In genomic region chr6:83413686-83414085, GRCm38 (mm10) we compare ENCODE assay signal across 23 mouse cellular contexts. TPM values are rescaled to one million over a fixed set of nuclear protein-coding genes. Genes with fewer than 3 reads are reported as not detected.
DNase-seq lines count a peak whose midpoint lies in the region; ATAC-seq and TF ChIP-seq lines count a peak whose summit lies in the region.
"Had no signal": no experiment of that assay in that cellular context is flagged by ENCODE, and none has a peak within 500 bp of the region (broad histone marks: within the 10 kb centered on the region; RNA-seq: fewer than 3 reads in every experiment).

No protein-coding gene starts in this region.

- no peaks in the 10 kb centered on the region for H3K27me3 ChIP-seq in intestine, postnatal 0 days (replicated peaks; ENCODE audit: control insufficient read depth, insufficient read depth, low read length)
- H3K27me3 ChIP-seq in intestine, embryonic 16.5 days (replicated peaks; ENCODE audit: control insufficient read depth, insufficient read depth, low read length), result no peaks in the 10 kb centered on the region
- no peaks in the 10 kb centered on the region for H3K27me3 ChIP-seq in stomach, embryonic 15.5 days (replicated peaks)
- H3K27me3 ChIP-seq: embryonic facial prominence, embryonic 15.5 days; heart, embryonic 12.5 days; intestine, embryonic 15.5 days; limb, embryonic 13.5 days; lung, embryonic 15.5 days had no signal

- no peaks in the 10 kb centered on the region for H3K9me3 ChIP-seq in intestine, postnatal 0 days (ENCODE audit: control insufficient read depth)
- no peaks in the 10 kb centered on the region for H3K9me3 ChIP-seq in intestine, embryonic 16.5 days (ENCODE audit: control insufficient read depth, low read length)
- no peaks in the 10 kb centered on the region for H3K9me3 ChIP-seq in stomach, embryonic 15.5 days
- H3K9me3 ChIP-seq: embryonic facial prominence, embryonic 10.5 days; embryonic facial prominence, embryonic 15.5 days; heart, embryonic 12.5 days; intestine, embryonic 15.5 days; limb, embryonic 13.5 days; lung, embryonic 15.5 days; midbrain, embryonic 10.5 days had no signal

- no peak overlapping the region for H3K4me2 ChIP-seq in intestine, postnatal 0 days (replicated peaks; ENCODE audit: low read depth)
- no peak overlapping the region for H3K4me2 ChIP-seq in intestine, embryonic 16.5 days (ENCODE audit: low read depth, low read length)
- H3K4me2 ChIP-seq in stomach, embryonic 15.5 days, result no peak overlapping the region
- H3K4me2 ChIP-seq: embryonic facial prominence, embryonic 15.5 days; heart, embryonic 12.5 days; intestine, embryonic 15.5 days; limb, embryonic 13.5 days; liver, embryonic 11.5 days; lung, embryonic 15.5 days had no signal

- TF ChIP-seq CTCF in intestine, postnatal 0 days (IDR thresholded peaks at IDR 0.05; ENCODE audit: low read depth), result no peak

- no peaks in the 10 kb centered on the region; the same call in 1 of the 2 replicates for H3K36me3 ChIP-seq in intestine, postnatal 0 days (ENCODE audit: control insufficient read depth, insufficient read depth)
- H3K36me3 ChIP-seq in intestine, embryonic 16.5 days (ENCODE audit: control insufficient read depth, insufficient read depth, low read length), result no peaks in the 10 kb centered on the region
- H3K36me3 ChIP-seq in stomach, embryonic 15.5 days, result no peaks in the 10 kb centered on the region
- H3K36me3 ChIP-seq: embryonic facial prominence, embryonic 15.5 days; intestine, embryonic 15.5 days had no signal

- WGBS in intestine, postnatal 0 days, result 67% methylated on average over 1 of the region's 1 CpGs
- WGBS in intestine, embryonic 16.5 days, result 53% methylated on average over 1 of the region's 1 CpGs
- 67% methylated on average over 1 of the region's 1 CpGs for WGBS in stomach, embryonic 15.5 days

- peaks cover 30% of the 10 kb centered on the region for H3K4me1 ChIP-seq in intestine, postnatal 0 days (replicated peaks; ENCODE audit: control insufficient read depth, insufficient read depth, low read length)
- H3K4me1 ChIP-seq in intestine, embryonic 16.5 days (ENCODE audit: control insufficient read depth, insufficient read depth, low read length), result peaks cover 69% of the 10 kb centered on the region
- H3K4me1 ChIP-seq in brown adipose tissue, adult 24 weeks (ENCODE audit: control insufficient read depth, insufficient read depth, insufficient read length, low read length), result peaks cover 58% of the 10 kb centered on the region
- peaks cover 56% of the 10 kb centered on the region for H3K4me1 ChIP-seq in stomach, embryonic 15.5 days

- no peak overlapping the region for H3K4me3 ChIP-seq in intestine, postnatal 0 days (ENCODE audit: low read depth, low read length)
- H3K4me3 ChIP-seq in intestine, embryonic 16.5 days (ENCODE audit: low read length), result no peak overlapping the region
- H3K4me3 ChIP-seq in brown adipose tissue, adult 24 weeks (ENCODE audit: insufficient read depth, low read depth, low read length), result no peak overlapping the region
- H3K4me3 ChIP-seq in stomach, embryonic 15.5 days (replicated peaks), result no peak overlapping the region
- H3K4me3 ChIP-seq: embryonic facial prominence, embryonic 10.5 days; embryonic facial prominence, embryonic 15.5 days; heart, adult 2 months; heart, embryonic 12.5 days; intestine, embryonic 15.5 days; limb, embryonic 13.5 days; lung, embryonic 15.5 days; midbrain, embryonic 10.5 days had no signal

- no peak overlapping the region for H3K9ac ChIP-seq in intestine, postnatal 0 days (ENCODE audit: low read depth, low read length)
- H3K9ac ChIP-seq in intestine, embryonic 16.5 days (ENCODE audit: low read depth, low read length), result no peak overlapping the region
- no peak overlapping the region for H3K9ac ChIP-seq in stomach, embryonic 15.5 days
- H3K9ac ChIP-seq: embryonic facial prominence, embryonic 15.5 days; heart, embryonic 12.5 days; intestine, embryonic 15.5 days; limb, embryonic 13.5 days; lung, embryonic 15.5 days had no signal

- peak overlapping the region; percentile 15; the same call in 1 of the 2 replicates for H3K27ac ChIP-seq in intestine, postnatal 0 days (ENCODE audit: low read depth, low read length)
- H3K27ac ChIP-seq in intestine, embryonic 16.5 days (ENCODE audit: low read length), result no peak overlapping the region
- H3K27ac ChIP-seq in brown adipose tissue, adult 24 weeks (replicated peaks; ENCODE audit: low read depth, low read length), result peak overlapping the region; percentile 31; the same call in 1 of the 2 replicates
- peak overlapping the region; percentile 54; the same call in 1 of the 2 replicates for H3K27ac ChIP-seq in stomach, embryonic 15.5 days
- H3K27ac ChIP-seq: embryonic facial prominence, embryonic 10.5 days; heart, adult 2 months; intestine, embryonic 15.5 days; lung, embryonic 15.5 days; midbrain, embryonic 10.5 days had no signal

- peak; percentile 54 for DNase-seq in gastrocnemius, adult 18-20 months (ENCODE audit: low spot score)
- DNase-seq in gastrocnemius, adult 8-10 months (ENCODE audit: low spot score in 2 of 2), result no peak
- DNase-seq in adrenal gland, adult (ENCODE audit: inconsistent age in 2 of 2, low spot score in 1 of 2), result no peak
- DNase-seq: cerebellum, adult 8-10 months; cerebellum, postnatal 25 days; gastrocnemius, postnatal 36 days; heart, postnatal 4 days; layer of hippocampus, adult 9-11 months; thymus, adult 2 months; thymus, postnatal 36 days had no signal

- ATAC-seq in intestine, postnatal 0 days, result no peak
- no peak for ATAC-seq in intestine, embryonic 16.5 days
- no peak for ATAC-seq in stomach, embryonic 15.5 days (ENCODE audit: insufficient read depth, low FRiP score, low read depth)

RNA-seq across cellular contexts. Expression of gene Tet3, which starts 45.2 kb away (rescaled TPM):
- total RNA-seq in gastrocnemius, adult 18-20 months (2021), result 10 to 100 TPM; 10.9 to 13.4 TPM
- total RNA-seq in gastrocnemius, adult 8-10 months (2022), result 10 to 100 TPM in 3 of 4 experiments, 1 to 10 TPM in 1; 9.8 to 20.1 (median 14.8) TPM
- 28.1 and 34.3 TPM in 2 replicates for polyA plus RNA-seq in intestine, postnatal 0 days (2015; fragmentation: Nextera tagmentation; extraction: Ambion mirVana)
- polyA plus RNA-seq in intestine, embryonic 16.5 days (2015; fragmentation: Nextera tagmentation; extraction: Ambion mirVana), result 40.1 and 43.5 TPM in 2 replicates
- 5.0 and 7.0 TPM in 2 replicates for polyA plus RNA-seq in brown adipose tissue, adult 24 weeks (2012; ENCODE audit: insufficient read depth, insufficient read length, missing spikeins)
- polyA plus RNA-seq in stomach, embryonic 15.5 days (2015; fragmentation: Nextera tagmentation; extraction: Ambion mirVana), result 39.6 and 40.0 TPM in 2 replicates
